Mouse (Mus musculus) R1 (cell line): ENCODE results near the gene Mettl23.
"Not testable (repeated sequence)": the region's sequence is repeated elsewhere in the genome, so short reads cannot be mapped to it uniquely, and the experiment has no call there.

Source experiments
- DNase-seq: peaks from one replicate; pipeline ENCODE4 v3.0.0-alpha.2; 2018; ENCODE audit warnings: low read depth, low spot score

The Mettl23 gene

GRCm38 (mm10) chr11:116818722-116819121, 24.4 kb upstream of the Mettl23 start:
- DNase-seq = no peak

- no peak for DNase-seq
Observed at GRCm38 (mm10) chr11:116819932-116820593, 23.0 kb upstream of the Mettl23 start.

- DNase-seq = no peak
Observed at GRCm38 (mm10) chr11:116821057-116821940, 21.8 kb upstream of the Mettl23 start.

GRCm38 (mm10) chr11:116822215-116822614, 20.9 kb upstream of the Mettl23 start:
- DNase-seq = no peak

GRCm38 (mm10) chr11:116822626-116823025, 20.5 kb upstream of the Mettl23 start:
- no peak for DNase-seq

GRCm38 (mm10) chr11:116823255-116823654, 19.8 kb upstream of the Mettl23 start:
- DNase-seq = no peak

GRCm38 (mm10) chr11:116823885-116824284, 19.2 kb upstream of the Mettl23 start:
- DNase-seq = not testable (repeated sequence)

- no peak for DNase-seq
Observed at GRCm38 (mm10) chr11:116825230-116825629, 17.8 kb upstream of the Mettl23 start.

GRCm38 (mm10) chr11:116826550-116827504, 16.3 kb upstream of the Mettl23 start:
- no peak for DNase-seq

GRCm38 (mm10) chr11:116827534-116828165, 15.4 kb upstream of the Mettl23 start, which contains the start of gene Mxra7:
Gene Mxra7, minus strand, starts transcription at chr11:116828046.
- peak; percentile 68 for DNase-seq

- DNase-seq = no peak
Observed at GRCm38 (mm10) chr11:116832172-116832685, 10.8 kb upstream of the Mettl23 start.

GRCm38 (mm10) chr11:116834954-116835353, 8.1 kb upstream of the Mettl23 start:
- DNase-seq = no peak

- no peak for DNase-seq
Observed at GRCm38 (mm10) chr11:116836283-116836682, 6.8 kb upstream of the Mettl23 start.

- DNase-seq = no peak
Observed at GRCm38 (mm10) chr11:116837441-116837840, 5.6 kb upstream of the Mettl23 start.

GRCm38 (mm10) chr11:116838936-116839335, 4.1 kb upstream of the Mettl23 start:
- DNase-seq = no peak

GRCm38 (mm10) chr11:116839601-116840000, 3.5 kb upstream of the Mettl23 start:
- DNase-seq = no peak

GRCm38 (mm10) chr11:116840748-116841147, 2.3 kb upstream of the Mettl23 start:
- DNase-seq = no peak

- peak; percentile 55 for DNase-seq
Observed at GRCm38 (mm10) chr11:116842531-116843260, 382 bp upstream of the Mettl23 start.

GRCm38 (mm10) chr11:116846593-116847181, 3.6 kb downstream of the Mettl23 start:
- DNase-seq = no peak
